Mouse (Mus musculus): Measurements from ENCODE around the gene Armc6. TPM values are rescaled to one million over a fixed set of nuclear protein-coding genes. Genes with fewer than 3 reads are reported as not detected.

Armc6 gene
- polyA plus RNA-seq, 1 experiment from 2014 or later = 133 TPM

GRCm38 (mm10) chr8:70179082-70179481 lies 55.2 kb downstream of the Armc6 start:
- WGBS = 94% methylated on average over 4 of the region's 4 CpGs
- no peaks in the 10 kb centered on the region for H3K27me3 ChIP-seq (ENCODE audit: control insufficient read depth, insufficient read depth, low read depth, low read length)
- peaks cover 12% of the 10 kb centered on the region for H3K36me3 ChIP-seq (ENCODE audit: control insufficient read depth, insufficient read depth, low read length)
- no peaks in the 10 kb centered on the region for H3K4me1 ChIP-seq (ENCODE audit: control insufficient read depth, insufficient read depth, low read length)
- ATAC-seq = no peak
- no peak overlapping the region for H3K4me2 ChIP-seq (ENCODE audit: low read length)
- no peak overlapping the region for H3K4me3 ChIP-seq (ENCODE audit: low read depth, low read length)
- no peak overlapping the region for H3K27ac ChIP-seq (ENCODE audit: low read length)
- no peak overlapping the region for H3K9ac ChIP-seq (ENCODE audit: low read depth, low read length)
- H3K9me3 ChIP-seq (replicated peaks; ENCODE audit: control insufficient read depth, low read length, poor library complexity, severe bottlenecking) = no peaks in the 10 kb centered on the region

GRCm38 (mm10) chr8:70178231-70178630 lies 56.0 kb downstream of the Armc6 start:
- no peaks in the 10 kb centered on the region for H3K9me3 ChIP-seq (replicated peaks; ENCODE audit: control insufficient read depth, low read length, poor library complexity, severe bottlenecking)
- WGBS = 97% methylated on average over 2 of the region's 2 CpGs
- H3K4me1 ChIP-seq (ENCODE audit: control insufficient read depth, insufficient read depth, low read length) = peaks cover 2% of the 10 kb centered on the region; the same call in 1 of the 2 replicates
- no peaks in the 10 kb centered on the region for H3K27me3 ChIP-seq (ENCODE audit: control insufficient read depth, insufficient read depth, low read depth, low read length)
- no peak overlapping the region for H3K9ac ChIP-seq (ENCODE audit: low read depth, low read length)
- no peak overlapping the region for H3K27ac ChIP-seq (ENCODE audit: low read length)
- ATAC-seq = no peak
- H3K4me3 ChIP-seq (ENCODE audit: low read depth, low read length) = no peak overlapping the region
- peaks cover 12% of the 10 kb centered on the region for H3K36me3 ChIP-seq (ENCODE audit: control insufficient read depth, insufficient read depth, low read length)
- no peak overlapping the region for H3K4me2 ChIP-seq (ENCODE audit: low read length)

GRCm38 (mm10) chr8:70174079-70174478 lies 60.2 kb downstream of the Armc6 start:
- Histone ChIP-seq H3K4me3 (ENCODE audit: low read depth, low read length) (no peak overlapping the region), H3K9ac (ENCODE audit: low read depth, low read length) (no peak overlapping the region), H3K4me1 (ENCODE audit: control insufficient read depth, insufficient read depth, low read length) (peaks cover 14% of the 10 kb centered on the region), H3K27ac (ENCODE audit: low read length) (no peak overlapping the region), H3K9me3 (replicated peaks; ENCODE audit: control insufficient read depth, low read length, poor library complexity, severe bottlenecking) (no peaks in the 10 kb centered on the region), H3K27me3 (ENCODE audit: control insufficient read depth, insufficient read depth, low read depth, low read length) (no peaks in the 10 kb centered on the region), H3K4me2 (ENCODE audit: low read length) (no peak overlapping the region), H3K36me3 (ENCODE audit: control insufficient read depth, insufficient read depth, low read length) (peaks cover 5% of the 10 kb centered on the region)
- 88% methylated on average over 7 of the region's 7 CpGs for WGBS
- no peak for ATAC-seq

- Histone ChIP-seq H3K9me3 (replicated peaks; ENCODE audit: control insufficient read depth, low read length, poor library complexity, severe bottlenecking) (no peaks in the 10 kb centered on the region), H3K4me3 (ENCODE audit: low read depth, low read length) (no peak overlapping the region), H3K27ac (ENCODE audit: low read length) (no peak overlapping the region), H3K36me3 (ENCODE audit: control insufficient read depth, insufficient read depth, low read length) (peaks cover 5% of the 10 kb centered on the region), H3K4me1 (ENCODE audit: control insufficient read depth, insufficient read depth, low read length) (peaks cover 14% of the 10 kb centered on the region), H3K4me2 (ENCODE audit: low read length) (peak overlapping the region; percentile 62; the same call in 1 of the 2 replicates), H3K9ac (ENCODE audit: low read depth, low read length) (no peak overlapping the region), H3K27me3 (ENCODE audit: control insufficient read depth, insufficient read depth, low read depth, low read length) (no peaks in the 10 kb centered on the region)
- WGBS = 87% methylated on average over 5 of the region's 5 CpGs
- ATAC-seq = no peak
Measured at GRCm38 (mm10) chr8:70173320-70173719, 60.9 kb downstream of the Armc6 start.

- Histone ChIP-seq H3K36me3 (ENCODE audit: control insufficient read depth, insufficient read depth, low read length) (peaks cover 2% of the 10 kb centered on the region), H3K9ac (ENCODE audit: low read depth, low read length) (peak within 1 kb of the TSS; percentile 79), H3K27me3 (ENCODE audit: control insufficient read depth, insufficient read depth, low read depth, low read length) (no peaks in the 10 kb centered on the region), H3K9me3 (replicated peaks; ENCODE audit: control insufficient read depth, low read length, poor library complexity, severe bottlenecking) (no peaks in the 10 kb centered on the region), H3K27ac (ENCODE audit: low read length) (no peak within 1 kb of the TSS; the same call in 1 of the 2 replicates), H3K4me1 (ENCODE audit: control insufficient read depth, insufficient read depth, low read length) (peaks cover 14% of the 10 kb centered on the region), H3K4me2 (ENCODE audit: low read length) (peak within 1 kb of the TSS; percentile 62), H3K4me3 (ENCODE audit: low read depth, low read length) (peak within 1 kb of the TSS; percentile 55)
- WGBS = 2% methylated on average over 27 of the region's 27 CpGs
- ATAC-seq = peak; percentile 95
Measured at GRCm38 (mm10) chr8:70172043-70172681, 62.1 kb downstream of the Armc6 start, which contains the start of gene Tmem161a. Gene Tmem161a, plus strand, starts transcription at chr8:70172356.

GRCm38 (mm10) chr8:70171240-70171639 lies 63.0 kb downstream of the Armc6 start:
- no peak for ATAC-seq
- Histone ChIP-seq H3K9me3 (replicated peaks; ENCODE audit: control insufficient read depth, low read length, poor library complexity, severe bottlenecking) (no peaks in the 10 kb centered on the region), H3K4me2 (ENCODE audit: low read length) (0 out of 2 replicates have a peak overlapping the region, but pooled peaks have one; percentile 62), H3K27me3 (ENCODE audit: control insufficient read depth, insufficient read depth, low read depth, low read length) (no peaks in the 10 kb centered on the region), H3K27ac (ENCODE audit: low read length) (no peak overlapping the region), H3K4me1 (ENCODE audit: control insufficient read depth, insufficient read depth, low read length) (peaks cover 20% of the 10 kb centered on the region), H3K9ac (ENCODE audit: low read depth, low read length) (no peak overlapping the region), H3K36me3 (ENCODE audit: control insufficient read depth, insufficient read depth, low read length) (no peaks in the 10 kb centered on the region), H3K4me3 (ENCODE audit: low read depth, low read length) (no peak overlapping the region)
- WGBS = 92% methylated on average over 7 of the region's 7 CpGs

GRCm38 (mm10) chr8:70170748-70171147 lies 63.5 kb downstream of the Armc6 start:
- H3K27me3 ChIP-seq (ENCODE audit: control insufficient read depth, insufficient read depth, low read depth, low read length) = 0 out of 2 replicates have a peak, but pooled peaks cover 3% of the 10 kb centered on the region
- H3K27ac ChIP-seq (ENCODE audit: low read length) = no peak overlapping the region
- H3K9me3 ChIP-seq (replicated peaks; ENCODE audit: control insufficient read depth, low read length, poor library complexity, severe bottlenecking) = no peaks in the 10 kb centered on the region
- H3K4me1 ChIP-seq (ENCODE audit: control insufficient read depth, insufficient read depth, low read length) = peaks cover 20% of the 10 kb centered on the region
- H3K4me3 ChIP-seq (ENCODE audit: low read depth, low read length) = no peak overlapping the region
- no peak overlapping the region for H3K9ac ChIP-seq (ENCODE audit: low read depth, low read length)
- H3K4me2 ChIP-seq (ENCODE audit: low read length) = no peak overlapping the region
- WGBS = 77% methylated on average over 3 of the region's 3 CpGs
- no peaks in the 10 kb centered on the region for H3K36me3 ChIP-seq (ENCODE audit: control insufficient read depth, insufficient read depth, low read length)
- no peak for ATAC-seq

Other genes starting within 250 kb of the Armc6 start
- 15.8 and 19.1 TPM in 2 replicates for gene Gatad2a, start 238.1 kb downstream of the Armc6 start, polyA plus RNA-seq (2015; fragmentation: Nextera tagmentation; extraction: Ambion mirVana)
- 75.8 and 79.0 TPM in 2 replicates for gene Mau2, start 191.7 kb downstream of the Armc6 start, polyA plus RNA-seq (2015; fragmentation: Nextera tagmentation; extraction: Ambion mirVana)
- gene Sugp1, start 191.7 kb downstream of the Armc6 start, polyA plus RNA-seq (2015; fragmentation: Nextera tagmentation; extraction: Ambion mirVana) = 58.4 and 61.9 TPM in 2 replicates
- gene Tm6sf2, start 161.5 kb downstream of the Armc6 start, polyA plus RNA-seq (2015; fragmentation: Nextera tagmentation; extraction: Ambion mirVana) = 1.3 and 1.4 TPM in 2 replicates
- gene Hapln4, start 151.0 kb downstream of the Armc6 start, polyA plus RNA-seq (2015; fragmentation: Nextera tagmentation; extraction: Ambion mirVana) = 0.89 and 0.93 TPM in 2 replicates
- 169 and 189 TPM in 2 replicates for gene Ncan, start 113.6 kb downstream of the Armc6 start, polyA plus RNA-seq (2015; fragmentation: Nextera tagmentation; extraction: Ambion mirVana)
- gene Nr2c2ap, start 103.1 kb downstream of the Armc6 start, polyA plus RNA-seq (2015; fragmentation: Nextera tagmentation; extraction: Ambion mirVana) = 35.0 and 38.2 TPM in 2 replicates
- 10.7 and 11.8 TPM in 2 replicates for gene Rfxank, start 95.3 kb downstream of the Armc6 start, polyA plus RNA-seq (2015; fragmentation: Nextera tagmentation; extraction: Ambion mirVana)
- gene Borcs8, start 95.0 kb downstream of the Armc6 start, polyA plus RNA-seq (2015; fragmentation: Nextera tagmentation; extraction: Ambion mirVana) = 48.7 and 55.5 TPM in 2 replicates
- gene Mef2b, start 94.8 kb downstream of the Armc6 start, polyA plus RNA-seq (2015; fragmentation: Nextera tagmentation; extraction: Ambion mirVana) = 0.51 and 0.73 TPM in 2 replicates
- 51.0 and 54.5 TPM in 2 replicates for gene Tmem161a, start 62.1 kb downstream of the Armc6 start, polyA plus RNA-seq (2015; fragmentation: Nextera tagmentation; extraction: Ambion mirVana)
- 6.8 and 9.2 TPM in 2 replicates for gene Slc25a42, start 22.2 kb downstream of the Armc6 start, polyA plus RNA-seq (2015; fragmentation: Nextera tagmentation; extraction: Ambion mirVana)
- gene Sugp2, start 240 bp downstream of the Armc6 start, polyA plus RNA-seq (2015; fragmentation: Nextera tagmentation; extraction: Ambion mirVana) = 104 TPM in 2 replicates
- gene Homer3, start 48.4 kb upstream of the Armc6 start, polyA plus RNA-seq (2015; fragmentation: Nextera tagmentation; extraction: Ambion mirVana) = 26.3 and 29.9 TPM in 2 replicates
- gene Ddx49, start 68.0 kb upstream of the Armc6 start, polyA plus RNA-seq (2015; fragmentation: Nextera tagmentation; extraction: Ambion mirVana) = 40.3 and 45.0 TPM in 2 replicates
- gene Cope, start 68.1 kb upstream of the Armc6 start, polyA plus RNA-seq (2015; fragmentation: Nextera tagmentation; extraction: Ambion mirVana) = 261 and 268 TPM in 2 replicates
- 40.3 and 42.1 TPM in 2 replicates for gene Cers1, start 81.3 kb upstream of the Armc6 start, polyA plus RNA-seq (2015; fragmentation: Nextera tagmentation; extraction: Ambion mirVana)
- gene Gdf1, start 95.4 kb upstream of the Armc6 start, polyA plus RNA-seq (2015; fragmentation: Nextera tagmentation; extraction: Ambion mirVana) = 2.5 and 7.0 TPM in 2 replicates
- 11.3 and 11.6 TPM in 2 replicates for gene Upf1, start 118.8 kb upstream of the Armc6 start, polyA plus RNA-seq (2015; fragmentation: Nextera tagmentation; extraction: Ambion mirVana)
- gene Comp, start 139.1 kb upstream of the Armc6 start, polyA plus RNA-seq (2015; fragmentation: Nextera tagmentation; extraction: Ambion mirVana) = 0.36 and 0.47 TPM in 2 replicates
- gene Crtc1, start 205.1 kb upstream of the Armc6 start, polyA plus RNA-seq (2015; fragmentation: Nextera tagmentation; extraction: Ambion mirVana) = 53.4 and 56.3 TPM in 2 replicates
- gene Klhl26, start 242.5 kb upstream of the Armc6 start, polyA plus RNA-seq (2015; fragmentation: Nextera tagmentation; extraction: Ambion mirVana) = 31.0 and 32.4 TPM in 2 replicates